Mouse (Mus musculus) gastrocnemius, postnatal 4 days (tissue): ENCODE measurements around the gene Il6st. TPM values are rescaled to one million over a fixed set of nuclear protein-coding genes. Genes with fewer than 3 reads are reported as not detected.

Source experiments
- DNase-seq, 2 experiments: peaks; one replicate each; pipeline ENCODE4 v3.0.0; 2021 to 2022; ENCODE audit warnings: low spot score in 2 of 2, mixed read lengths in 2 of 2
- total RNA-seq, 2 experiments: library from RNA; stranded (reverse); gene quantifications; 2 replicates each; pipeline ENCODE4 v1.2.3; 2021

Gene Il6st
- total RNA-seq, 2 experiments from 2014 or later: 177 to 178 TPM

GRCm38 (mm10) chr13:112440668-112441067 is 23.2 kb upstream of the Il6st start:
- no peak for DNase-seq

- no peak for DNase-seq
These were observed 20.9 kb upstream of the Il6st start for GRCm38 (mm10) chr13:112442867-112443529.

- DNase-seq: peak in 1 of 2 experiments; percentile 4
These were observed 16.7 kb upstream of the Il6st start for GRCm38 (mm10) chr13:112447108-112447665.

- peak in 1 of 2 experiments; percentile 0 for DNase-seq
These were observed 13.7 kb upstream of the Il6st start for GRCm38 (mm10) chr13:112450210-112450609.

GRCm38 (mm10) chr13:112457366-112457765 is 6.5 kb upstream of the Il6st start:
- no peak for DNase-seq

GRCm38 (mm10) chr13:112458016-112458415 is 5.9 kb upstream of the Il6st start:
- DNase-seq: peak in 1 of 2 experiments; percentile 1

GRCm38 (mm10) chr13:112458435-112459018 is 5.3 kb upstream of the Il6st start:
- DNase-seq: peak in 1 of 2 experiments; percentile 7

GRCm38 (mm10) chr13:112459956-112460355 is 3.9 kb upstream of the Il6st start:
- peak in 1 of 2 experiments; percentile 2 for DNase-seq

- DNase-seq: no peak
These were observed 1.4 kb upstream of the Il6st start for GRCm38 (mm10) chr13:112462411-112462987.

GRCm38 (mm10) chr13:112463337-112463802 is 500 bp upstream of the Il6st start:
- DNase-seq: no peak

GRCm38 (mm10) chr13:112464626-112465287 is 887 bp downstream of the Il6st start:
- peak in 1 of 2 experiments; percentile 19 for DNase-seq

GRCm38 (mm10) chr13:112465585-112465984 is 1.7 kb downstream of the Il6st start:
- peak in 1 of 2 experiments; percentile 3 for DNase-seq

GRCm38 (mm10) chr13:112466136-112466945 is 2.5 kb downstream of the Il6st start:
- DNase-seq: peak in 1 of 2 experiments; percentile 2

- no peak for DNase-seq
These were observed 3.0 kb downstream of the Il6st start for GRCm38 (mm10) chr13:112466946-112467255.

GRCm38 (mm10) chr13:112467384-112467783 is 3.5 kb downstream of the Il6st start:
- no peak for DNase-seq

- no peak for DNase-seq
These were observed 5.6 kb downstream of the Il6st start for GRCm38 (mm10) chr13:112469491-112469890.

GRCm38 (mm10) chr13:112471201-112471600 is 7.3 kb downstream of the Il6st start:
- no peak for DNase-seq

- DNase-seq: no peak
These were observed 8.6 kb downstream of the Il6st start for GRCm38 (mm10) chr13:112472401-112473023.

GRCm38 (mm10) chr13:112473757-112474755 is 10.2 kb downstream of the Il6st start:
- no peak for DNase-seq
